10 mouse cellular contexts compared by ENCODE assay signal in the genomic region with DNA sequence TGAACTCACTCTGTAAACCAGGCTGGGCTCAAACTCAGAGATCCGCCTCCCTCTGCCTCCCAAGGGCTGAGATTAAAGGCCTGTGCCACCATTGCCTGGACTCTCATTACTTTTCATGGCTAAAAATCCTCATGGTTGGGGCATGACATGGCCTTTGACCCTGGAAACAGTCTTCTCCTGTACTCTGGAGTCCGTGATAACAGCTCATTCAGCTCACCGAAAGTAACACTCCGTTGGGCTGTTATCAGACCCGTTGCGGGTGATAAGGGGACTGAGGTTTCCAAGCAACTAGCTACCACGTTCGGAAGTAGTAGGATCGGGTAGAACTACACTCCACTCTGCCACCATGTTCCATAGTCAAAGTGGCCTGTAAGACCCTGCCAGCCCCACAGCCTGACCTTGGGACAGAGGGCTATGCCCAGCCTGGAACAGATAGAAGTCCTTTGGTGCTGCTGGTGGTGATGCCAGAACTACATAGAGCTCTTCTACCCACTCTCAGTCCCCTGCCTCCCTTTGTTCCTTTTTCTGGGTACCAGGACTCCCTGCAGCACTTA. TPM values are rescaled to one million over a fixed set of nuclear protein-coding genes. Genes with fewer than 3 reads are reported as not detected.
DNase-seq lines count a peak whose midpoint lies in the region; ATAC-seq and TF ChIP-seq lines count a peak whose summit lies in the region.
"Had no signal": no experiment of that assay in that cellular context is flagged by ENCODE, and none has a peak within 500 bp of the region (broad histone marks: within the 10 kb centered on the region; RNA-seq: fewer than 3 reads in every experiment).

No protein-coding gene starts in this region.

- H3K4me3 ChIP-seq in lung, postnatal 0 days (ENCODE audit: low read depth, low read length) = no peak overlapping the region
- no peak overlapping the region for H3K4me3 ChIP-seq in lung, adult 2 months (replicated peaks; ENCODE audit: extremely low read depth, low read depth, low read length)
- H3K4me3 ChIP-seq in limb, embryonic 13.5 days = no peak overlapping the region
- H3K4me3 ChIP-seq in stomach, embryonic 15.5 days (replicated peaks) = no peak overlapping the region

- TF ChIP-seq POLR2A in lung, adult 2 months (IDR thresholded peaks at IDR 0.05; ENCODE audit: borderline replicate concordance, extremely low read depth, low read depth, low read length) = no peak

- H3K27me3 ChIP-seq in lung, postnatal 0 days (replicated peaks; ENCODE audit: insufficient read depth, low read length) = no peaks in the 10 kb centered on the region
- H3K27me3 ChIP-seq in limb, embryonic 13.5 days = no peaks in the 10 kb centered on the region
- H3K27me3 ChIP-seq in stomach, embryonic 15.5 days (replicated peaks) = no peaks in the 10 kb centered on the region

- peak overlapping the region; percentile 71 for H3K27ac ChIP-seq in lung, postnatal 0 days (ENCODE audit: low read length)
- H3K27ac ChIP-seq in limb, embryonic 13.5 days = peak overlapping the region; percentile 45; the same call in 1 of the 2 replicates
- H3K27ac ChIP-seq in stomach, embryonic 15.5 days = peak overlapping the region; percentile 73

- peak overlapping the region; percentile 32; the same call in 1 of the 2 replicates for H3K4me2 ChIP-seq in lung, postnatal 0 days (replicated peaks; ENCODE audit: low read depth, low read length)
- H3K4me2 ChIP-seq in limb, embryonic 13.5 days (replicated peaks) = peak overlapping the region; percentile 23; the same call in 1 of the 2 replicates
- peak overlapping the region; percentile 31; the same call in 1 of the 2 replicates for H3K4me2 ChIP-seq in stomach, embryonic 15.5 days

- 0 out of 2 replicates have a peak overlapping the region, but pooled peaks have one; percentile 16 for H3K9ac ChIP-seq in lung, postnatal 0 days (replicated peaks; ENCODE audit: low read depth)
- peak overlapping the region; percentile 35; the same call in 1 of the 2 replicates for H3K9ac ChIP-seq in limb, embryonic 13.5 days
- H3K9ac ChIP-seq in stomach, embryonic 15.5 days = no peak overlapping the region

- no peaks in the 10 kb centered on the region for H3K9me3 ChIP-seq in lung, postnatal 0 days (ENCODE audit: low read length)
- H3K9me3 ChIP-seq in limb, embryonic 13.5 days = no peaks in the 10 kb centered on the region
- H3K9me3 ChIP-seq in stomach, embryonic 15.5 days = no peaks in the 10 kb centered on the region

- ATAC-seq in lung, postnatal 0 days = no peak
- ATAC-seq in limb, embryonic 13.5 days (ENCODE audit: low FRiP score, low read depth) = no peak
- ATAC-seq in stomach, embryonic 15.5 days (ENCODE audit: insufficient read depth, low FRiP score, low read depth) = no peak

- no peak for TF ChIP-seq CTCF in lung, postnatal 0 days (IDR thresholded peaks at IDR 0.05)
- no peak for TF ChIP-seq CTCF in lung, adult 2 months (IDR thresholded peaks at IDR 0.05; ENCODE audit: insufficient read depth, low read length)

- 0 out of 2 replicates have a peak, but pooled peaks cover 8% of the 10 kb centered on the region for H3K36me3 ChIP-seq in lung, postnatal 0 days (ENCODE audit: insufficient read depth, low read length)
- peaks cover 71% of the 10 kb centered on the region for H3K36me3 ChIP-seq in limb, embryonic 13.5 days
- peaks cover 10% of the 10 kb centered on the region; the same call in 1 of the 2 replicates for H3K36me3 ChIP-seq in stomach, embryonic 15.5 days

- WGBS in lung, postnatal 0 days = 27% methylated on average over 9 of the region's 9 CpGs
- 49% methylated on average over 9 of the region's 9 CpGs for WGBS in lung, adult 2 months
- WGBS in limb, embryonic 13.5 days = 84% methylated on average over 9 of the region's 9 CpGs
- 43% methylated on average over 9 of the region's 9 CpGs for WGBS in stomach, embryonic 15.5 days

- no peak for TF ChIP-seq EP300 in lung, postnatal 0 days (IDR thresholded peaks at IDR 0.05)

- DNase-seq in cerebellum, adult 9-10 months = peak; percentile 18
- DNase-seq in cerebellum, adult 11 months = no peak
- no peak for DNase-seq in lung, postnatal 0 days (ENCODE audit: low spot score)
- no peak for DNase-seq in lung, adult 2 months
- DNase-seq in yolk sac, embryonic 10.5 days (ENCODE audit: low spot score) = no peak
- DNase-seq in MN1 (ENCODE audit: low spot score) = no peak
- DNase-seq: embryo, embryonic 11 days; thymus, postnatal 4 days had no signal

- H3K4me1 ChIP-seq in lung, postnatal 0 days (ENCODE audit: insufficient read depth, low read depth, low read length) = peaks cover 53% of the 10 kb centered on the region
- peaks cover 38% of the 10 kb centered on the region for H3K4me1 ChIP-seq in lung, adult 2 months (ENCODE audit: control insufficient read depth, insufficient read depth, low read length)
- H3K4me1 ChIP-seq in limb, embryonic 13.5 days = peaks cover 59% of the 10 kb centered on the region
- peaks cover 58% of the 10 kb centered on the region for H3K4me1 ChIP-seq in stomach, embryonic 15.5 days

RNA-seq across cellular contexts. Expression of a gene that starts 5.2 kb away (rescaled TPM):
- polyA plus RNA-seq in lung, postnatal 0 days (2015; fragmentation: Nextera tagmentation; extraction: Ambion mirVana) = 724 and 747 TPM in 2 replicates
- polyA plus RNA-seq in lung, adult 2 months (2012; rRNA removed) = 575 and 614 TPM in 2 replicates
- polyA plus RNA-seq in limb, embryonic 13.5 days (2015; fragmentation: Nextera tagmentation; extraction: Ambion mirVana) = 532 and 537 TPM in 2 replicates
- 551 and 575 TPM in 2 replicates for polyA plus RNA-seq in stomach, embryonic 15.5 days (2015; fragmentation: Nextera tagmentation; extraction: Ambion mirVana)

RNA-seq across cellular contexts. Expression of a gene that starts 11.3 kb away (rescaled TPM):
- 52.3 and 54.5 TPM in 2 replicates for polyA plus RNA-seq in lung, postnatal 0 days (2015; fragmentation: Nextera tagmentation; extraction: Ambion mirVana)
- polyA plus RNA-seq in lung, adult 2 months (2012; rRNA removed) = 83.1 and 85.1 TPM in 2 replicates
- 112 and 115 TPM in 2 replicates for polyA plus RNA-seq in limb, embryonic 13.5 days (2015; fragmentation: Nextera tagmentation; extraction: Ambion mirVana)
- polyA plus RNA-seq in stomach, embryonic 15.5 days (2015; fragmentation: Nextera tagmentation; extraction: Ambion mirVana) = 78.7 and 84.8 TPM in 2 replicates

RNA-seq across cellular contexts. Expression of a gene that starts 36.7 kb away (rescaled TPM):
- 0.65 and 0.72 TPM in 2 replicates for polyA plus RNA-seq in lung, postnatal 0 days (2015; fragmentation: Nextera tagmentation; extraction: Ambion mirVana)
- 0.42 and 0.62 TPM in 2 replicates for polyA plus RNA-seq in lung, adult 2 months (2012; rRNA removed)
- 20.9 and 22.1 TPM in 2 replicates for polyA plus RNA-seq in limb, embryonic 13.5 days (2015; fragmentation: Nextera tagmentation; extraction: Ambion mirVana)
- 14.1 and 16.0 TPM in 2 replicates for polyA plus RNA-seq in stomach, embryonic 15.5 days (2015; fragmentation: Nextera tagmentation; extraction: Ambion mirVana)

RNA-seq across cellular contexts. Expression of a gene that starts 48.4 kb away (rescaled TPM):
- 11.8 and 13.0 TPM in 2 replicates for polyA plus RNA-seq in lung, postnatal 0 days (2015; fragmentation: Nextera tagmentation; extraction: Ambion mirVana)
- polyA plus RNA-seq in lung, adult 2 months (2012; rRNA removed) = 26.7 and 28.2 TPM in 2 replicates
- 0.61 and 0.87 TPM in 2 replicates for polyA plus RNA-seq in limb, embryonic 13.5 days (2015; fragmentation: Nextera tagmentation; extraction: Ambion mirVana)
- 9.1 and 13.2 TPM in 2 replicates for polyA plus RNA-seq in stomach, embryonic 15.5 days (2015; fragmentation: Nextera tagmentation; extraction: Ambion mirVana)

RNA-seq across cellular contexts. Expression of a gene that starts 52.9 kb away (rescaled TPM):
- 6.1 and 7.8 TPM in 2 replicates for polyA plus RNA-seq in lung, postnatal 0 days (2015; fragmentation: Nextera tagmentation; extraction: Ambion mirVana)
- 7.7 and 11.5 TPM in 2 replicates for polyA plus RNA-seq in lung, adult 2 months (2012; rRNA removed)
- 3.4 and 5.2 TPM in 2 replicates for polyA plus RNA-seq in limb, embryonic 13.5 days (2015; fragmentation: Nextera tagmentation; extraction: Ambion mirVana)
- 3.6 and 7.3 TPM in 2 replicates for polyA plus RNA-seq in stomach, embryonic 15.5 days (2015; fragmentation: Nextera tagmentation; extraction: Ambion mirVana)
